Mouse (Mus musculus) intestine, embryonic 14.5 days (tissue): ENCODE results near the gene Gm5129. TPM values are rescaled to one million over a fixed set of nuclear protein-coding genes. Genes with fewer than 3 reads are reported as not detected.

Experiments used
- ATAC-seq: fragments of 200-750 bp; cut with Nextera tagmentation; replicated peaks from 2 replicates; pipeline ENCODE4 v1.8.0; 2017; ENCODE audit warnings: low read depth, moderate number of reproducible peaks, moderate TSS enrichment, moderate library complexity; ENCODE audit not compliant: low FRiP score, low TSS enrichment
- DNase-seq: peaks from one replicate; pipeline ENCODE4 v3.0.0-alpha.2; 2018; ENCODE audit warnings: low spot score
- H3K27ac ChIP-seq: fragments of 300-500 bp; sonication (generic); 2 replicates; pipeline ENCODE4 v1.5.1; 2014; ENCODE audit warnings: low read depth, mild to moderate bottlenecking, control low read depth
- H3K27me3 ChIP-seq: fragments of 300-500 bp; sonication (generic); replicated peaks from 2 replicates; pipeline ENCODE4 v1.6.1; 2014; ENCODE audit warnings: low read length, control low read depth; ENCODE audit not compliant: control insufficient read depth, insufficient read depth
- H3K36me3 ChIP-seq: fragments of 300-500 bp; sonication (generic); 2 replicates; pipeline ENCODE4 v1.6.1; 2014; ENCODE audit warnings: low read length, control low read depth; ENCODE audit not compliant: control insufficient read depth, insufficient read depth
- H3K4me1 ChIP-seq: fragments of 300-500 bp; sonication (generic); replicated peaks from 2 replicates; pipeline ENCODE4 v1.6.1; 2014; ENCODE audit warnings: low read length, control low read depth, mixed read lengths; ENCODE audit not compliant: control insufficient read depth, insufficient read depth
- H3K4me2 ChIP-seq: fragments of 300-500 bp; sonication (generic); 2 replicates; pipeline ENCODE4 v1.6.1; 2014; ENCODE audit warnings: low read length
- H3K4me3 ChIP-seq: fragments of 300-500 bp; sonication (generic); 2 replicates; pipeline ENCODE4 v1.5.1; 2014; ENCODE audit warnings: low read depth, low read length, control low read depth, mixed read lengths
- H3K9ac ChIP-seq: fragments of 300-500 bp; sonication (generic); 2 replicates; pipeline ENCODE4 v1.6.1; 2014; ENCODE audit warnings: mild to moderate bottlenecking, low read length
- H3K9me3 ChIP-seq: fragments of 300-500 bp; sonication (generic); 2 replicates; pipeline ENCODE4 v1.6.1; 2016; ENCODE audit warnings: low read length, control low read depth; ENCODE audit not compliant: control insufficient read depth
- WGBS: fragments of 180-500 bp; shearing (Covaris S2); extraction: QIAGEN DNeasy Blood & Tissue Kit; methylation state at CpG from one replicate; pipeline ENCODE4 v1.1.7; 2014; 5-methylcytosine and 5-hydroxymethylcytosine counted together
- polyA plus RNA-seq: library from polyadenylated mRNA; unstranded; fragments of >200 nt; fragmentation: Nextera tagmentation; extraction: Ambion mirVana; gene quantifications from 2 replicates; pipeline ENCODE4 v1.2.1, GENCODE M21; 2014

Gene Gm5129
- polyA plus RNA-seq, 1 experiment from 2014 or later: not detected

- DNase-seq (no peak), ATAC-seq (no peak)
- Histone ChIP-seq H3K27ac (no peak overlapping the region), H3K4me2 (no peak overlapping the region), H3K27me3 (no peaks in the 10 kb centered on the region), H3K36me3 (peaks cover 43% of the 10 kb centered on the region), H3K9ac (no peak overlapping the region), H3K9me3 (no peaks in the 10 kb centered on the region), H3K4me3 (no peak overlapping the region), H3K4me1 (no peaks in the 10 kb centered on the region)
- WGBS: 59% methylated on average over 2 of the region's 2 CpGs
These were observed 36.3 kb upstream of the Gm5129 start for GRCm38 (mm10) chr5:29772038-29772437.

- Histone ChIP-seq H3K4me3 (no peak overlapping the region), H3K9me3 (no peaks in the 10 kb centered on the region), H3K27ac (no peak overlapping the region), H3K4me1 (no peaks in the 10 kb centered on the region), H3K4me2 (no peak overlapping the region), H3K27me3 (no peaks in the 10 kb centered on the region), H3K36me3 (peaks cover 46% of the 10 kb centered on the region), H3K9ac (no peak overlapping the region)
- ATAC-seq (no peak), DNase-seq (no peak)
- 86% methylated on average over 1 of the region's 1 CpGs for whole genome bisulfite sequencing
These were observed 35.2 kb upstream of the Gm5129 start for GRCm38 (mm10) chr5:29770935-29771334.

GRCm38 (mm10) chr5:29759318-29759717 lies 23.6 kb upstream of the Gm5129 start:
- Histone ChIP-seq H3K4me3 (no peak overlapping the region), H3K27ac (no peak overlapping the region), H3K9ac (no peak overlapping the region), H3K4me1 (no peaks in the 10 kb centered on the region), H3K9me3 (no peaks in the 10 kb centered on the region), H3K27me3 (no peaks in the 10 kb centered on the region), H3K36me3 (peaks cover 90% of the 10 kb centered on the region), H3K4me2 (no peak overlapping the region)
- no peak for DNase-seq
- 80% methylated on average over 5 of the region's 5 CpGs for WGBS
- no peak for ATAC-seq

- H3K27me3 ChIP-seq: no peaks in the 10 kb centered on the region
- no peak overlapping the region for H3K4me3 ChIP-seq
- DNase-seq: no peak
- no peak overlapping the region for H3K9ac ChIP-seq
- no peak overlapping the region for H3K27ac ChIP-seq
- no peak overlapping the region for H3K4me2 ChIP-seq
- peaks cover 84% of the 10 kb centered on the region for H3K36me3 ChIP-seq
- H3K4me1 ChIP-seq: no peaks in the 10 kb centered on the region
- no peaks in the 10 kb centered on the region for H3K9me3 ChIP-seq
- ATAC-seq: no peak
These were observed 17.2 kb upstream of the Gm5129 start for GRCm38 (mm10) chr5:29752894-29753293.

GRCm38 (mm10) chr5:29751306-29751705 lies 15.6 kb upstream of the Gm5129 start:
- Histone ChIP-seq H3K27me3 (no peaks in the 10 kb centered on the region), H3K4me1 (no peaks in the 10 kb centered on the region), H3K36me3 (peaks cover 68% of the 10 kb centered on the region), H3K9ac (no peak overlapping the region), H3K27ac (no peak overlapping the region), H3K4me2 (no peak overlapping the region), H3K9me3 (no peaks in the 10 kb centered on the region), H3K4me3 (no peak overlapping the region)
- ATAC-seq: no peak
- no peak for DNase-seq

GRCm38 (mm10) chr5:29747661-29748060 lies 11.9 kb upstream of the Gm5129 start:
- H3K9me3 ChIP-seq: no peaks in the 10 kb centered on the region
- H3K4me1 ChIP-seq: no peaks in the 10 kb centered on the region
- ATAC-seq (no peak), DNase-seq (no peak)
- peaks cover 37% of the 10 kb centered on the region for H3K36me3 ChIP-seq
- H3K4me2 ChIP-seq: no peak overlapping the region
- no peaks in the 10 kb centered on the region for H3K27me3 ChIP-seq
- WGBS: 91% methylated on average over 2 of the region's 2 CpGs
- H3K4me3 ChIP-seq: no peak overlapping the region
- no peak overlapping the region for H3K9ac ChIP-seq
- H3K27ac ChIP-seq: no peak overlapping the region

GRCm38 (mm10) chr5:29741093-29741492 lies 5.4 kb upstream of the Gm5129 start:
- ATAC-seq: no peak
- 80% methylated on average over 4 of the region's 4 CpGs for WGBS

GRCm38 (mm10) chr5:29740651-29741050 lies 4.9 kb upstream of the Gm5129 start:
- no peak for DNase-seq
- Histone ChIP-seq H3K9ac (no peak overlapping the region), H3K36me3 (peaks cover 8% of the 10 kb centered on the region; the same call in 1 of the 2 replicates), H3K27me3 (no peaks in the 10 kb centered on the region), H3K4me1 (peaks cover 14% of the 10 kb centered on the region), H3K9me3 (no peaks in the 10 kb centered on the region), H3K4me3 (no peak overlapping the region), H3K4me2 (no peak overlapping the region), H3K27ac (no peak overlapping the region)
- WGBS: 76% methylated on average over 1 of the region's 1 CpGs
- ATAC-seq: no peak

More at GRCm38 (mm10) chr5:29741093-29741492, 5.4 kb upstream of the Gm5129 start:
- Histone ChIP-seq H3K27me3 (no peaks in the 10 kb centered on the region), H3K36me3 (peaks cover 8% of the 10 kb centered on the region; the same call in 1 of the 2 replicates), H3K4me3 (no peak overlapping the region), H3K4me2 (no peak overlapping the region), H3K27ac (no peak overlapping the region), H3K4me1 (peaks cover 14% of the 10 kb centered on the region), H3K9me3 (no peaks in the 10 kb centered on the region), H3K9ac (no peak overlapping the region)
- DNase-seq: no peak

GRCm38 (mm10) chr5:29738076-29738475 lies 2.3 kb upstream of the Gm5129 start:
- DNase-seq (no peak), ATAC-seq (no peak)
- WGBS: 81% methylated on average over 4 of the region's 4 CpGs
- Histone ChIP-seq H3K27ac (no peak overlapping the region), H3K4me2 (no peak overlapping the region), H3K9me3 (no peaks in the 10 kb centered on the region), H3K4me3 (no peak overlapping the region), H3K36me3 (peaks cover 8% of the 10 kb centered on the region; the same call in 1 of the 2 replicates), H3K4me1 (peaks cover 14% of the 10 kb centered on the region), H3K9ac (no peak overlapping the region), H3K27me3 (no peaks in the 10 kb centered on the region)
